Mouse (Mus musculus) yolk sac, embryonic 10.5 days (tissue): Measurements from ENCODE around the gene Smarca1.

ENCODE experiments used
- DNase-seq: peaks from one replicate; pipeline ENCODE4 v3.0.0-alpha.2; 2017; ENCODE audit warnings: low spot score

Smarca1 gene

DNA sequence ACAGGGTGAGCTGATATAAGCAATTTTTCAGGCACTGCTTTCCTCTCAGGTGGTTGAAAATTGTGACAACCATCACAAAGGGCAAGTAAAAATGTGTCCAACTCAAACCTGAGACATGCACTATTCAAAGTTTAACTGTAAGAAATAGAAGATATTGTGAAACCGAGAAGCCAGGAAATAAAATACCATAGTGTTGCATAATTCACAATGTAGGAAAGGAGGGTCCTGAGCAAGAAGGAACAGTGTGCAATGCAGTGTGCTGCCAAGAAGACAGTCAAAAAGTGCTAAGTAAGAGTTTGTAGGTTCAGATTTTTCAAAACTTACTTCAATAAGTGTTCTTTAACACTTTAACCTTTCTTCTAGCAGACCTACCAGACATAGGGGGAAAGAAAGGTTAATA lies 128.3 kb downstream of the Smarca1 start:
- DNase-seq: no peak

DNA sequence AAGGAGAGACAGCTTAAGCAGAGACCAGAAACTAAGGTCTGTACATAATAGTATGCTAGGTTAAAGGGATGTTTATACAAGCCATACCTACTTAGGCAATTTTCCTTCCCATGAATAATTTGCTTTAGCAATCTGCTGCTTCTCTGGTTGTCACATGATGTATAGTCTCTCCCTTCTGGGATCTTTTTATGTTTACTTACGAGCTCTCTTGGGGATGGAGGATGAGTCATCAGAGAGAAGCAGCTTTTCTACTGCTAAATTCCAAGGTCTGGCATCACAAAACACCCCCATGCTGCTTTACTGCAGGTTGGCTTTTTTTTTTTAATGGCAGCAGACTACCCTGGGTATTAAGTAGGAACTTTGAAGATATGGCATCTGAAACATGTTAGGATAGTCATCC lies 132.6 kb downstream of the Smarca1 start:
- peak; percentile 1 for DNase-seq
